Mouse (Mus musculus) macrophage (primary cell): ENCODE results near the gene Rspo4. TPM values are rescaled to one million over a fixed set of nuclear protein-coding genes. Genes with fewer than 3 reads are reported as not detected.

Experiments used
- polyA plus RNA-seq: library from polyadenylated mRNA; stranded (reverse); fragments of 250-400 nt; gene quantifications from 3 replicates; pipeline ENCODE4 v1.2.4, GENCODE M21; 2018; ENCODE audit warnings: inconsistent platforms

The Rspo4 gene
- polyA plus RNA-seq, 1 experiment from 2014 or later: not detected

Other genes with a start within 250 kb of the Rspo4 start
- gene Snph, start 210.3 kb upstream of the Rspo4 start, polyA plus RNA-seq: not detected in 3 replicates
- gene Rad21l, start 174.4 kb upstream of the Rspo4 start, polyA plus RNA-seq: not detected in 3 replicates
- gene Tmem74b, start 140.9 kb upstream of the Rspo4 start, polyA plus RNA-seq: not detected in 3 replicates
- gene Psmf1, start 98.7 kb upstream of the Rspo4 start, polyA plus RNA-seq: 17.9 to 25.0 TPM (median 19.6 TPM) in 3 replicates
- gene Angpt4, start 68.3 kb downstream of the Rspo4 start, polyA plus RNA-seq: not detected in 3 replicates
- gene Fam110a, start 137.3 kb downstream of the Rspo4 start, polyA plus RNA-seq: 4.8 to 11.8 TPM (median 8.2 TPM) in 3 replicates
- gene Slc52a3, start 153.6 kb downstream of the Rspo4 start, polyA plus RNA-seq: 0.09 to 0.41 TPM in 2 of 3 replicates, not detected in the other
- not detected in 3 replicates for gene Scrt2, start 238.6 kb downstream of the Rspo4 start, polyA plus RNA-seq